Mouse (Mus musculus): ENCODE data around the gene Timm50. TPM values are rescaled to one million over a fixed set of nuclear protein-coding genes. Genes with fewer than 3 reads are reported as not detected.

Gene Timm50
- polyA plus RNA-seq, 1 experiment from 2014 or later, result 189 TPM

DNA sequence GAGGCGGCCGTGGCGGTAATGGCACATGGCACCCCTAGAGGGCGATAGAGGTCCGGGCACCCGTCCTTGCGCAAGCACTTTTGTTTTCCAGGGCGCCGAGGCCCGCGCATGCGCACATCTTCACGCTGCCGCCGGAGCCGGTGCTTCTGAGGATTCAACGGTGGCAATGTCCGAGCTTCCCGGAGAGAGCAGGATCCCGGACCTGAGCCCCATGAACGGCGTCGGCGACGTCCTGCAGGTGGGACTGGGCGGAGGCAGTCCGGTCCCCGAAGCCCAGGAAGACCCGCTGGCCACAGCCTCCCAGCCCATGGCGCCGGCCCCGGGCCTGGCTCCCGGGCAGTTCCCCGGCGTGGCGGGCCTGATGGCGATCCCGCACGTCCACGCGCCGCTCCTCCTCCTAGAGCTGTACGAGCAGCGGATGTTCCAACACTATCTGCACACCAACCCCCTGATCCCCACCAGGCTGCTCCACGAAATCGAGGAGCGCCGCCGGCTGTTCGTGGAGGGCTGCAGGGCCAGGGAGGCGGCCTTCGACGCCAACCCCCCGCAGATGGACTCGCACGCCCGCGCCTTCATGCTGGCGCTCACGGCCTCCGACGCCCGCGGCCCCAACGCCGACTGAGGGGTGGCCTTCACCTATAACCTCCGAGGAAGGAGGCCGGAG is 34.1 kb downstream of the Timm50 start, which contains the start of gene Eid2b:
Eid2b (plus strand) TSS at position 125 of the 664 bp plus-strand sequence.
- H3K9me3 ChIP-seq, result no peaks in the 10 kb centered on the region
- 3% methylated on average over 68 of the region's 68 CpGs for WGBS
- peak within 1 kb of the TSS; percentile 93 for H3K27ac ChIP-seq
- H3K4me1 ChIP-seq, result peaks cover 6% of the 10 kb centered on the region; the same call in 1 of the 2 replicates
- peaks cover 5% of the 10 kb centered on the region; the same call in 1 of the 2 replicates for H3K36me3 ChIP-seq
- no peaks in the 10 kb centered on the region for H3K27me3 ChIP-seq (ENCODE audit: insufficient read depth, poor library complexity, severe bottlenecking)
- peak; percentile 96 for DNase-seq (ENCODE audit: low spot score)
- H3K4me3 ChIP-seq, result peak within 1 kb of the TSS; percentile 72

GRCm38 (mm10) chr7:28277237-28277614 is 34.6 kb downstream of the Timm50 start:
- H3K9me3 ChIP-seq, result no peaks in the 10 kb centered on the region
- H3K27me3 ChIP-seq (ENCODE audit: insufficient read depth, poor library complexity, severe bottlenecking), result no peaks in the 10 kb centered on the region
- peaks cover 6% of the 10 kb centered on the region; the same call in 1 of the 2 replicates for H3K4me1 ChIP-seq
- H3K4me3 ChIP-seq, result peak overlapping the region; percentile 72; the same call in 1 of the 2 replicates
- no peak for DNase-seq (ENCODE audit: low spot score)
- H3K27ac ChIP-seq, result no peak overlapping the region
- 56% methylated on average over 8 of the region's 8 CpGs for WGBS
- H3K36me3 ChIP-seq, result peaks cover 10% of the 10 kb centered on the region

GRCm38 (mm10) chr7:28271761-28272160 is 40.1 kb downstream of the Timm50 start:
- Histone ChIP-seq H3K27me3 (ENCODE audit: insufficient read depth, poor library complexity, severe bottlenecking) (no peaks in the 10 kb centered on the region), H3K4me3 (no peak overlapping the region)
- WGBS, result 68% methylated on average over 3 of the region's 3 CpGs

GRCm38 (mm10) chr7:28269355-28269754 is 42.5 kb downstream of the Timm50 start:
- 90% methylated on average over 12 of the region's 12 CpGs for WGBS
- H3K36me3 ChIP-seq, result peaks cover 30% of the 10 kb centered on the region
- no peak for DNase-seq (ENCODE audit: low spot score)
- H3K27me3 ChIP-seq (ENCODE audit: insufficient read depth, poor library complexity, severe bottlenecking), result no peaks in the 10 kb centered on the region
- no peak overlapping the region for H3K27ac ChIP-seq
- no peaks in the 10 kb centered on the region for H3K9me3 ChIP-seq
- no peaks in the 10 kb centered on the region for H3K4me1 ChIP-seq
- no peak overlapping the region for H3K4me3 ChIP-seq

More at GRCm38 (mm10) chr7:28271761-28272160, 40.1 kb downstream of the Timm50 start:
- Histone ChIP-seq H3K9me3 (no peaks in the 10 kb centered on the region), H3K27ac (no peak overlapping the region), H3K36me3 (peaks cover 30% of the 10 kb centered on the region), H3K4me1 (no peaks in the 10 kb centered on the region)
- no peak for DNase-seq (ENCODE audit: low spot score)

GRCm38 (mm10) chr7:28268576-28268975 is 43.3 kb downstream of the Timm50 start:
- Histone ChIP-seq H3K4me3 (peak overlapping the region; percentile 91), H3K36me3 (peaks cover 30% of the 10 kb centered on the region), H3K27ac (peak overlapping the region; percentile 95), H3K9me3 (no peaks in the 10 kb centered on the region), H3K27me3 (ENCODE audit: insufficient read depth, poor library complexity, severe bottlenecking) (no peaks in the 10 kb centered on the region), H3K4me1 (no peaks in the 10 kb centered on the region)
- WGBS, result 29% methylated on average over 16 of the region's 16 CpGs
- no peak for DNase-seq (ENCODE audit: low spot score)

DNA sequence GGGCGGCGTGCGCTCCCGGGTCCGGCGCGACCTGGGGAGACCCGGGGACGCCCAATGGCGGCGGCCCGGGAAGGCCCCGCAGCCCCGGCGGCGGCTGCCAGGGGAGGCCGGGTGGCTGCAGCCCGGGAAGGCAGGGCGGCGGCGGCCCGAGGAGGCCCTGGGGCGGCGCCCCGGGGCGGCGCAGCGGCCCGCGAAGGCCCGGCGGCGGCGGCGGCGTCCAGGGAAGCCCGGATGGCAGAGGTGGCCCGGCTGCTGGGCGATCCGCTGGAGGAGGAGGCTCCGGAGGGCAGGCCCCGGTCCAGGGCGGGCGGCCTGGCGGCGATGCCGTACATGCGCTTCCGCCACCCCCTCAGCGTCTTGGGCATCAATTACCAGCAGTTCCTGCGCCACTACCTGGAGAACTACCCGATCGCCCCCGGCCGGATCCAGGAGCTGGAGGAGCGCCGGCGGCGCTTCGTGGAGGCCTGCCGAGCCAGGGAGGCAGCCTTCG is 43.8 kb downstream of the Timm50 start:
- WGBS, result under 1% methylated on average over 49 of the region's 62 CpGs
- peak overlapping the region; percentile 91 for H3K4me3 ChIP-seq
- H3K4me1 ChIP-seq, result no peaks in the 10 kb centered on the region
- peak overlapping the region; percentile 95 for H3K27ac ChIP-seq
- peaks cover 27% of the 10 kb centered on the region for H3K36me3 ChIP-seq
- H3K9me3 ChIP-seq, result no peaks in the 10 kb centered on the region
- DNase-seq (ENCODE audit: low spot score), result peak; percentile 78
- H3K27me3 ChIP-seq (ENCODE audit: insufficient read depth, poor library complexity, severe bottlenecking), result no peaks in the 10 kb centered on the region

DNA sequence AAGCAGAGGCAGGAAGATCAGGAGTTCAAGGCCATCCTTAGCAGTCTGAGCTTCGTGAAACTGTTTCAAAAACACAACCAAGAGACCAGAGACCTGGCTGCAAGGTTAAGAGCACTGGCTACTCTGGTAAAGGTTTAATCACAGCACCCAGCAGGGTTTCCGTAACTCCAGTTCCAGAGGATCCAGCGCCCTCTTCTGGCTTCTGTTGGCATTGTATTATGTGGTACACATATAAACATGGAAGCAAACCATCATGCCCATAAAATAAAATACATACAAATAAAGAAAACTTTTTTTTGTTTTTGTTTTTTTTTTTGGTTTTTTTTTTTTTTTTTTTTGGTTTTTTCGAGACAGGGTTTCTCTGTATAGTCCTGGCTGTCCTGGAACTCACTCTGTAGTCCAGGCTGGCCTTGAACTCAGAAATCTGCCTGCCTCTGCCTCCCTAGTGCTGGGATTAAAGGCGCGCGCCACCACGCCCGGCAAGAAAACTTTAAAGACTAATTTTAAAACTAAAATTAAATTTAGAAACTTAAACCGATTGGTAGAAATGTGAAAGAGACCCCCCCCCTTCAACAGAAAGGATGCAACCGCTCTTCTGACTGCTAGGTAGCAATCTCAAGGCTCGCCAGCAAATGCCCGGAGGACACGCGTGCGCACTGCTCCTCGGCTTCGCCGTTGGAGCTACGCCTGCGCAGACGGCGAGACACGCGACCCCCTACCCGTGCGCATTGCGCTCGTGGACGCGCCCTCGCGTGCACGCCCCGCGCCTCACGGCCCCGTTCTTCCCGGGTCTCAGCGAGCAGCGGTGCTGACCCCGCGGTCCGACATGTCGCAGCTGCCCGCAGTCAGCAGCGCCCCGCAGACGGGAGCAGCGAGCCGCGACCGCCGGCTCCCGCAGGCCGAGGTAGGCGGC is 44.5 kb downstream of the Timm50 start, which contains the start of gene Eid2:
Eid2 (plus strand) TSS at position 753 of the 913 bp plus-strand sequence.
- peak within 1 kb of the TSS; percentile 95 for H3K27ac ChIP-seq

DNA sequence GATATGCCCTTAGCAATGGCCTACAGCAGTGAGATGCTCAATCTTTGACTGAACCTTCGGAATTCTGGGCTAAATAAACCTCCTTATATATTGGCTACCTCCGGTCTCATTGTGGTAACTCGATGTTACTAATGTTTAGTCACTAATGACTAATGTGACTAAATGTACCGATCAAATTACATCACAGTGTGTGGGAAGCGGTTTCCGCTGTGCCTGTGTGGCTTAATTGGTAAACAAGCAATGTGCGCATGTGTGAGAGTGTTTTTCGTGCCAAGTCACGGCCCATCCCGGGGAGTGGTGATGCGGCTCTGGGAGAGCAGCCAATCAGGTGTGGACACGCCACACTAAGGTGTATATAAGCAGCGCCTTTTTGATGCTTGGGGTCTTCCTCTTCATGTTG is 46.5 kb downstream of the Timm50 start:
- H3K27me3 ChIP-seq (ENCODE audit: insufficient read depth, poor library complexity, severe bottlenecking), result no peaks in the 10 kb centered on the region
- H3K36me3 ChIP-seq, result peaks cover 11% of the 10 kb centered on the region; the same call in 1 of the 2 replicates
- no peaks in the 10 kb centered on the region for H3K9me3 ChIP-seq
- H3K4me3 ChIP-seq, result no peak overlapping the region
- 85% methylated on average over 13 of the region's 13 CpGs for WGBS
- no peak overlapping the region for H3K27ac ChIP-seq
- no peak for DNase-seq (ENCODE audit: low spot score)
- H3K4me1 ChIP-seq, result no peaks in the 10 kb centered on the region

More for the DNA sequence above, 44.5 kb downstream of the Timm50 start, which contains the start of gene Eid2:
- no peaks in the 10 kb centered on the region for H3K9me3 ChIP-seq
- H3K27me3 ChIP-seq (ENCODE audit: insufficient read depth, poor library complexity, severe bottlenecking), result no peaks in the 10 kb centered on the region
- no peaks in the 10 kb centered on the region for H3K4me1 ChIP-seq
- WGBS, result 7% methylated on average over 55 of the region's 57 CpGs
- peak; percentile 88 for DNase-seq (ENCODE audit: low spot score)
- peak within 1 kb of the TSS; percentile 91 for H3K4me3 ChIP-seq
- H3K36me3 ChIP-seq, result peaks cover 21% of the 10 kb centered on the region

DNA sequence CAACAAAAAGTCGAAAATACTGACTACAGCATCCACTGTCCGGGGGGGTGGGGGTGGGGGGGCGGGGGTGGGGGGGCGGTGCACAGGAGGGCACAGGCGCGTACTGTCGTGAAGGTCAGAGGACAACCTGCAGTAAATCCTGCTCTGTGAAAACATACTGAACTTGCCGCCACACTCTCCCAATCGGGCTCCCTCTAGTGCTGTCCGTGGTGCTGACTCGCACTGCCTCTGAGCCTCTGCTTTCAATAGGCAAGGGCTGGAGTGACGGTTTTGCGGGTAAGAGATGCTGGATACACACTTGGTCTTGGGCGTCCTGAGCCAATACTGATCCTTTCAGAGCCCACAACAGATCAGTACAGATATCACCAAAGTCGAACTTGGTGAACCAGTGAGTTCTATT is 48.1 kb downstream of the Timm50 start:
- Histone ChIP-seq H3K27ac (no peak overlapping the region), H3K9me3 (no peaks in the 10 kb centered on the region), H3K4me3 (no peak overlapping the region), H3K27me3 (ENCODE audit: insufficient read depth, poor library complexity, severe bottlenecking) (no peaks in the 10 kb centered on the region), H3K36me3 (no peaks in the 10 kb centered on the region), H3K4me1 (no peaks in the 10 kb centered on the region)
- DNase-seq (ENCODE audit: low spot score), result peak; percentile 87
- 7% methylated on average over 15 of the region's 15 CpGs for WGBS

DNA sequence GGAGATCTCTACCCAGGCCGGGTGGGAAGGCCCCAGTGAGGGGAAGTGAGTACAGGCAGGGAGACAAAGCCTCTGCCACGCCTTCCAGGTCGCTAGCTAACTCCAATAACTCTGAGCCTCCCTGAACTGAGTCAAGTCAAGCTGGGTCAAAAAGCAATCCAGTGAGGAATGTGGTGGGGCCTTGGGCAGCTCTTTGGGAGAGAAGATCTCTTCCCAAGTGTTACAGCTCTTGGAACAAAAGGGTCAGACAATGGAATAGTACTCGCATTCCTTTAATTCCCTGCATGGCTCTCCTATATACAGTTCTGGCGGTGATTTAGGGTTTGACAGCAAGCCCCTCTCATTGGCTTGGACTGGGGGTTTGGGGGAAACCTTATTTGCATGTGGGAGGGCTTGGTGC is 49.0 kb downstream of the Timm50 start:
- no peaks in the 10 kb centered on the region for H3K36me3 ChIP-seq
- H3K27ac ChIP-seq, result no peak overlapping the region
- H3K4me3 ChIP-seq, result no peak overlapping the region
- no peaks in the 10 kb centered on the region for H3K27me3 ChIP-seq (ENCODE audit: insufficient read depth, poor library complexity, severe bottlenecking)
- no peak for DNase-seq (ENCODE audit: low spot score)
- 41% methylated on average over 5 of the region's 5 CpGs for WGBS
- H3K9me3 ChIP-seq, result no peaks in the 10 kb centered on the region
- no peaks in the 10 kb centered on the region for H3K4me1 ChIP-seq
